Mouse (Mus musculus) left cerebral cortex, postnatal 36 days (tissue): ENCODE measurements at regions not wholly inside any gene's neighbourhood (a gene's known extent, or its start where the extent isn't known, plus 50 kb on each side); places are given as distances from the start of the nearest gene placed in this dataset.
A peak's percentile ranks its signal among the peaks of the same experiment; 100 is the strongest.
"Not testable (repeated sequence)": the region's sequence is repeated elsewhere in the genome, so short reads cannot be mapped to it uniquely, and the experiment has no call there.

Source experiments
- DNase-seq, 2 experiments: peaks; one replicate each; pipeline ENCODE4 v3.0.0; 2021 to 2022; ENCODE audit warnings: low spot score in 2 of 2, mixed read lengths in 1 of 2
- intact Hi-C: fragments of 180-260 bp; cut with DNase I; formaldehyde crosslinking; loops from one replicate; pipeline ENCODE4 v1.15.1; 2025

- intact Hi-C loops = no loop called here
- DNase-seq = no peak
These were observed 288.8 kb downstream of the Dchs2 start for GRCm38 (mm10) chr3:83416536-83416935.

GRCm38 (mm10) chr3:83424267-83424666 is 296.5 kb downstream of the Dchs2 start:
- DNase-seq = no peak
- intact Hi-C loops = no loop called here

GRCm38 (mm10) chr3:83429376-83429775 is 301.6 kb downstream of the Dchs2 start:
- no peak for DNase-seq

GRCm38 (mm10) chr3:83446154-83446667 is 318.5 kb downstream of the Dchs2 start:
- DNase-seq = peak in 1 of 2 experiments; percentile 10
- intact Hi-C loops = no loop called here

More at GRCm38 (mm10) chr3:83429376-83429775, 301.6 kb downstream of the Dchs2 start:
- intact Hi-C loops = no loop called here

GRCm38 (mm10) chr3:83450662-83451061 is 315.5 kb upstream of the Sfrp2 start:
- intact Hi-C loops = no loop called here
- no peak for DNase-seq

GRCm38 (mm10) chr3:83451317-83451716 is 314.8 kb upstream of the Sfrp2 start:
- DNase-seq = no peak
- intact Hi-C loops = no loop called here

- no peak for DNase-seq
- intact Hi-C loops = no loop called here
These were observed 312.7 kb upstream of the Sfrp2 start for GRCm38 (mm10) chr3:83453462-83453861.

GRCm38 (mm10) chr3:83458450-83458849 is 307.7 kb upstream of the Sfrp2 start:
- intact Hi-C loops = no loop called here
- no peak for DNase-seq

- intact Hi-C loops = no loop called here
- no peak for DNase-seq
These were observed 286.9 kb upstream of the Sfrp2 start for GRCm38 (mm10) chr3:83479251-83479650.

- intact Hi-C loops = no loop called here
- DNase-seq = no peak
These were observed 285.9 kb upstream of the Sfrp2 start for GRCm38 (mm10) chr3:83480176-83480575.

- no peak for DNase-seq
- intact Hi-C loops = no loop called here
These were observed 279.9 kb upstream of the Sfrp2 start for GRCm38 (mm10) chr3:83486192-83486716.

- intact Hi-C loops = no loop called here
- no peak for DNase-seq
These were observed 270.5 kb upstream of the Sfrp2 start for GRCm38 (mm10) chr3:83495584-83495983.

- no peak for DNase-seq
- intact Hi-C loops = no loop called here
These were observed 262.2 kb upstream of the Sfrp2 start for GRCm38 (mm10) chr3:83503901-83504300.

GRCm38 (mm10) chr3:83516614-83517013 is 249.5 kb upstream of the Sfrp2 start:
- intact Hi-C loops = no loop called here
- no peak for DNase-seq

- DNase-seq = no peak
These were observed 248.0 kb upstream of the Sfrp2 start for GRCm38 (mm10) chr3:83517914-83518635.

GRCm38 (mm10) chr3:83530243-83530847 is 235.8 kb upstream of the Sfrp2 start:
- intact Hi-C loops = no loop called here
- no peak for DNase-seq

More at GRCm38 (mm10) chr3:83517914-83518635, 248.0 kb upstream of the Sfrp2 start:
- intact Hi-C loops = no loop called here

- intact Hi-C loops = not testable (repeated sequence)
These were observed 229.5 kb upstream of the Sfrp2 start for GRCm38 (mm10) chr3:83536624-83537023.

GRCm38 (mm10) chr3:83537231-83537630 is 228.9 kb upstream of the Sfrp2 start:
- no peak for DNase-seq
- intact Hi-C loops = no loop called here

More at GRCm38 (mm10) chr3:83536624-83537023, 229.5 kb upstream of the Sfrp2 start:
- not testable (repeated sequence) for DNase-seq

- no peak for DNase-seq
- intact Hi-C loops = no loop called here
These were observed 228.4 kb upstream of the Sfrp2 start for GRCm38 (mm10) chr3:83537711-83538110.

GRCm38 (mm10) chr3:83538898-83539297 is 227.2 kb upstream of the Sfrp2 start:
- no peak for DNase-seq
- intact Hi-C loops = no loop called here
